Mouse (Mus musculus) stomach, postnatal 0 days (tissue): ENCODE measurements at regions not wholly inside any gene's neighbourhood (a gene's known extent, or its start where the extent isn't known, plus 50 kb on each side); places are given as distances from the start of the nearest gene placed in this dataset.

ENCODE experiments used
- CTCF ChIP-seq: IDR thresholded peaks from 2 replicates; pipeline ENCODE4 v1.5.1; 2016; ENCODE audit warnings: antibody characterized with exemption, low read depth, mild to moderate bottlenecking, moderate library complexity
- EP300 ChIP-seq: optimal IDR thresholded peaks from 2 replicates; pipeline ENCODE3; 2016; ENCODE audit warnings: antibody characterized with exemption

- no peak for TF ChIP-seq CTCF
- no peak for TF ChIP-seq EP300
Observed at GRCm38 (mm10) chr10:96690868-96691302, 74.1 kb downstream of the Btg1 start.
